Mouse (Mus musculus) CD8-positive naive resting alpha-beta T cell, adult 2 months (primary cell): ENCODE results near the gene Pde4dip.

Experiments
- DNase-seq, 2 experiments: peaks; one replicate each; pipeline ENCODE4 v3.0.0; 2022; ENCODE audit warnings: low read depth in 2 of 2, low spot score in 2 of 2

The Pde4dip gene

GRCm38 (mm10) chr3:97802927-97803326, 85.6 kb downstream of the Pde4dip start:
- no peak for DNase-seq

DNA sequence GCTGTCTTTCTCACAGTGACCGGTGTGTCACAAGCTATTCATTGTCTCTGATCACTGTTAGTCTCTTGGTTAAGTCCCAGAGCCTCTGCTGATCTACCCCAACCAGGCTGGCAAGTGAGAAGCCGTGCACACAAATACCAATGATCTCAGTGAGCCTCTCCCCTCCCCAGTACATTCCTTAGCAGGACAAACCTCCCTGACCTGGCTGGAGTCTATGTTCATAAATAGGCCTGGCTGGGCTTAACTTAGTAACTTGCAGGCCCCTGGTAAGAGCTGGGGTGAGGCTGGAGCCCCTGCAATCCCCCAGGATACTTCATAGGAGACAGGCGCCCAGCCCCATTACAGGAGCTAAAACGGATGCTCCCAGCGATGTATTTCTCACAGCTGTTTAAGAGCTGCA, 86.2 kb downstream of the Pde4dip start:
- DNase-seq, result no peak

GRCm38 (mm10) chr3:97801178-97801699, 87.3 kb downstream of the Pde4dip start:
- DNase-seq, result no peak

DNA sequence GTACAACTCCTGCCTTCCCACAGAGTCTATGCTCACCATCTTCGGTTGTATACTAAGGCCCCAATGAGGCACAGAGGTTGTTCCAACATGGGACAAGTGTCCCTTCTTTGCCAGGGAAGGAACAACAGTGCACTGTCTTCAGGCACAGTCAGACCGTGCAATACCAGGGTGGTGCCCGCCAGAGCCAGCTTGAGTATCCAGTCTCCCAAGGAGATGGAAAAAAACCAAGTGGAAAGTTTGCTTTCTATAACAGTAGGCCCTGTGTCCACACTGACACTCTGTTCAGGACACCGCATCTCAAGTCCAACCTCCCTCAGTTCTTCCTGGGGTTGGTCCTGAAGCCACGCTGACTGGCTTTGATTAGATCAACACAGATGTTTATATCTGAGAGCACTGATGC, 87.8 kb downstream of the Pde4dip start:
- DNase-seq, result no peak

DNA sequence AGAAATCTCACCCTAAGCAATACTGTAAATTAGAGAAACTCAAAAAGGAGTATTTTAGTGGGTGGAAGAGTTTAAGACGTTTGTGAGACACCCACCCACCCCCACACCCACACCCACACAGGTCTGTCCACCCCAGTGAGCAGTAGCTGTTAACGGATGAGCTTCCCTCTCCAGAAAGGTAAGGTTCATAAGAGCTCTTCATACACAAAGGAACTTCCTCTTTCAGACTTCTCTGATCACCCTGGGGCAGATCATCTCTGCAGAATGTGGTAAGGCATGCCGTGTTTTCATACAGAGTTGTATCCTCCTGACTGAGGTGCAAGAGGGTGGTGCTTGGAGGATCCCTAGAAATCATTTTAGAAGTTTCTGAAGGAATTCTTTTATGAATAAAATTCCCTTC, 88.5 kb downstream of the Pde4dip start:
- no peak for DNase-seq

DNA sequence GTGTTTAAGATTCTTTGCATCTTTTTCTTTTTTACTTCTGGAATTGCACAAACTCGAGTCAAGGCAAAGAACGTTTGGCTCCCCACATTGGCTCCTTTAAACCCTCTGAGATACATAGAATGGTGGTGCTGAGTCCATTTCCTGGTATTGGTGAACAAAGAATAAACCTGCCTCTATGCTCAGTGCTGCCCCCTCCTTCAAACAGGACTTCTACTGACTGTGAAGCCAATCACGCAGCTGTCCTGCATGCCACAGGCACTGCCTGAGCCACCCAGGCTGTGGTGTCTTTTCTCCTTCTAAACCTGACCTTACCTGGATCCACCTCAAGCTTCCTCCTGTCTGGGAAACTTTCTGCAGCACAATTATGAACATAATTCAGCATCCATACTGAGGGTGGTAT, 89.2 kb downstream of the Pde4dip start:
- no peak for DNase-seq

GRCm38 (mm10) chr3:97797371-97797770, 91.1 kb downstream of the Pde4dip start:
- no peak for DNase-seq

DNA sequence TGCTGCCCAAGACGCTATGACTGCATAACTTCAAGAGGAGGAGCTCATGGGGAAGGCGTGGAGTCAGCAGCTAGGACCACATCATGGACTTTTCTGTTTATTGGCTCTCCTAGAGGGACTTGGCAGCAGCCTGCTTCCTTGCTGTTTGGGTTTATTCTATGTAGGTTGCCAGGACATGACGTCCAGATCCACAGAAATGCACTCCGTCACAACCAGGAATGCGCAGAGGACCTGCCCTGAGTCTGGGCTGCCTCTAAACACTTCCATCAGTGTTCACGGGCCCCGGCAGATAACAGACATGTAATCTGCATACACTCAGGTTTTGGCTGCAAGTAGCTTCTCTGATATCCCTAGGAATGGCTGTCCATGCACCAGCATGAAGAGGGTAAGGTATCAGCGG, 94.5 kb downstream of the Pde4dip start:
- DNase-seq, result no peak

GRCm38 (mm10) chr3:97790150-97790549, 98.4 kb downstream of the Pde4dip start:
- no peak for DNase-seq

GRCm38 (mm10) chr3:97789317-97789716, 99.2 kb downstream of the Pde4dip start:
- DNase-seq, result no peak

DNA sequence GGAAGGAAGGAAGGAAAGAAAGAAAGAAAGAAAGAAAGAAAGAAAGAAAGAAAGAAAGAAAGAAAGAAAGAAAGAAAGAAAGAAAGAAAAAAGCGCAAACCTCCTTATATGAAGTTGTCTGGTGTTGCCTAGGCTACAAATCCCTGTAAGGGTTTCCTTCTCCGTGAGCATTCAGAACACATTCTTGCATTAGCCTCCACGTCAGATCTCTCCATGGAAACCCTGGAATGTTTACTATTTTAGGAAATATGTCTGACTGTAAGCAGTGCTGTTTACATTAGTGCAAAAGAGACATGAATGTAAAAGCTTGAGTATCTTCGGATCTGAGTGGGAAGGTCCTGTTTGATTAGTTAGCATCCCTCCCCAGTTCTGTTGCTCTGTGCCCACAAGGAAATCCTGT, 112.3 kb downstream of the Pde4dip start:
- DNase-seq, result no peak

- no peak for DNase-seq
Measured at GRCm38 (mm10) chr3:97775742-97776141, 112.8 kb downstream of the Pde4dip start.

DNA sequence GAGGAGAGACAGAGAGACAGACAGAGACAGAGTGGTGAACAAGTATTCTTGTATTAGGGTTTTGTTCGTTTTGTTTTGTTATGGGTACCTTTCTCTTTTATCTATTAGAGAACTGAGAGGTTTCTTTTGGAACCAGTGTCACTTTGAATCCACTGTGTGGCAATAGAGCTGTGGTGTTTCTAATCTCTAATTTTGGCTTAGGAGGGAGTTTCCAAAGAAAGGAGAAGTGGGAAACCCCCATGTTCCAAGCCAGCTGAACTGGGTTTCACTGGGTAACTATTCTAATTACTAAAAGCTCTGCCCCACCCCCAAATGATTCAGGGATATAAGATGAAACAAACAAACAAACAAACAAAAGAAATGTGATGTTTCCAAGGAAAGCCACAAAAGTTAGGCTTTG, 113.6 kb downstream of the Pde4dip start:
- no peak for DNase-seq

- peak; percentile 81 to 86 for DNase-seq
Measured at GRCm38 (mm10) chr3:97767771-97768762, 120.4 kb downstream of the Pde4dip start.

DNA sequence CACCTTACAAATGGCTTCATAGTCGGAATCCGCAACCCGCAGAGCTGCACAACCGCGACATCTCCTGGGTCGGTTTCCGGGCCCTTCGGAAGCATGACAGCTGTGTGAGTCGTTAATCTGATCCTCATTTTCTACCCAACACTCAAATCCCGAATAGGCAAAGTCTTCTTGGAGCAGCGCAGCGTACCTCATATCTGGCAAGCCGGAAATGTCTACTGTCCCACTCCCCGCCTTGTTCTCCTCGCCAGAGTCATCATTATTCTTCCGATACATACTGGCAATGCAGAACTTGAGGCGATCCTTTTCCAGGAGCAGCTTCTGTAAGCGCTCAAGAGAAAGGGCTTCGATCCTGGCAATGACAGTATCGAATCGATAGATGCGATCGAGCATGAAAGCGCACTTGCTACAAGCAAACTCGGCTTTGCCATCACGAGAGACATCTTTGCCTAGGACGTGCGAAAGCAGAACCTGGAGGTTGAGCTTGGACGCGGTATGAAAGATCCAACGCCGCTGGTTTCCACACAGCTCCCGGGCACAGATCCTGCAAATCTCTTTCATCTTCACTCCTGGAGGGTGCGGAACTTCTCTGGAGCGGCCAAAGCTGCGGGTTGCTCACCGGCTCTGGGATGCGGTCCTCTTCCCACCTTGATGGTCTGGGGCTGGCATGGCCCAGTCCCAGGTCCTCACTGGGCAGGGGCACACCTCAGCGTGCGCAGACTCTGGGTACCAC, 121.3 kb downstream of the Pde4dip start:
- peak; percentile 2 to 18 for DNase-seq

- DNase-seq, result no peak
Measured at GRCm38 (mm10) chr3:97766459-97766858, 122.0 kb downstream of the Pde4dip start.

DNA sequence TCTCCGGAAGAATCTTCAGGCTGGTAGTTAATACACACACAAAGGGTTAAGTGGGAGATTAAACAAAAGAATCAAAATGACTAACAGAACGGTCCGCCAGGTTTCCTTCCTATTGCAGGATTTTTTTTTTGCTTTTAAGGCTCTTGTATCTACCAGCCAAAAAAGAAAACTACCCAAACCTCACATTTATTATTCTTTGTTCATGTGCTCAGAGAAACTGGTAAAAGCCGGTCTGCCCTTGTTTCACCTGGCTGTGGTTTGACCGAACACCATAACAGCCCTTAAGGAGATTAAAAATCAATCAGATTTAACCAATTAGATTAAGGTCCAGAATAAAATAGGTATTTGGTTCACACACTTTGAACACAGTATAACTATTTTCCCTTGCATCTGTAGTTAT, 124.4 kb downstream of the Pde4dip start:
- no peak for DNase-seq

DNA sequence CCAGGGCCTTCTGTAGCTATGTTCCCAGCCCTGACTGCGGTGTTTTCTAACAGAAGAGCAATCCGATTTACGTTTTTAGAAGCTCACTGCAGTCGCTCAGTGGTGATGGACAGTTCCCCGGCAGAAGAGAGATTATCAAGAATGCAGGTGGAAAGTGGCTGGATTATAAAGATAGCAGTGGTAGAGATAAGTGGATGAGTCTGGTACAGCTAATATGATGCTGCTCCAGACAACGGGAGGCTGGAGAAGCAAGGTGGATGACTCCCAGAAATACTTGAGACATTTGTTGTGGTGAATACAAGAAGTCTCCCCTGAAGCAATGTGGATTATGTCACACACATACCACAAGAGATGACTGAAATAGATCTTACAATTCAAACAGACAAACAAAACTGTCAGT, 126.6 kb downstream of the Pde4dip start:
- DNase-seq, result no peak

GRCm38 (mm10) chr3:97761168-97761567, 127.3 kb downstream of the Pde4dip start:
- no peak for DNase-seq

- no peak for DNase-seq
Measured at GRCm38 (mm10) chr3:97759846-97760245, 128.7 kb downstream of the Pde4dip start.

GRCm38 (mm10) chr3:97757501-97757900, 131.0 kb downstream of the Pde4dip start:
- DNase-seq, result no peak
